Mouse (Mus musculus): ENCODE data around the gene Oser1.
"Not testable (repeated sequence)": the region's sequence is repeated elsewhere in the genome, so short reads cannot be mapped to it uniquely, and the experiment has no call there.

The Oser1 gene

DNA sequence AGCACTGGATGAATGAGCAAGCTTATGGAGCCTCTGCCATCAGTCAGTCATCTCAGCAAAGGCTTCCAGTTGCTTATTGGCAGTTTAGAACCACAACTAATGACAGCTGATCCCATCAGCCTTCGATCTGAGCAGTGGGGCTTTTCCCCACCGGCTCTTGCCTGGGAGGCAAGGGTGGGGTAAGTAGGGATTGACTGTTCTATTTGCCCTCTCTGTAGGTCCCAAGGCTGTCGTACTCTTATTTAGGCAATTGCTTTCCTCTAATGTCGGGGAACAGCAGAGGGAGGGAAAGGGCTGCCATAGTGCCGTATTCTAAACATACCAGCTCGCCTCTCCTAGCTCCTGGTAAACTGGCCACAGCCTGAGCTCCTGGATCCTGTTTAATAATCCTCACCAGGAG is at the start of gene Oser1:
Gene Oser1 (minus strand): TSS at position 101 of the 400 bp plus-strand sequence.
- no peak for DNase-seq (ENCODE audit: low spot score)

DNA sequence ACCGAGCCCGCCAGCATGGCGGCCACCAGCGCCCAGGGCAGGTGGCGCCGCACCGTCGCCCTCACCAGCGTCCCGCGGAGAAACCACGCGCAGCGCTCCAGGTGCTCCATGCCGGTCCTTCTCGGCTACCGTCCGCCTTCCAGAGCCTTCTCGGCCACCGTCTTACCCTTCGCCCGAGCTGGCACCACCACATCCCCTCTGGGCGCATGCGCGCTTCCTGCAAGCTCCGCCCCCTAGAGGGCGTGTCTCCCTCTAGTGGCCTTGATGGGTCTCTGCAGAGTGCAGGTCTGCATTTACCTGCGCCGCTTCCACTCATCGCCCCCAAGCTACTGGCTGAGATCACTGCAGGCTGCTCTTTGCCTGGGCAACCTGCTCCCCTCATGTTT is 48.0 kb upstream of the Oser1 start, which contains the start of gene Fitm2:
Gene Fitm2 (minus strand): TSS at position 164 of the 386 bp plus-strand sequence.
- DNase-seq (ENCODE audit: low spot score), result peak; percentile 96

DNA sequence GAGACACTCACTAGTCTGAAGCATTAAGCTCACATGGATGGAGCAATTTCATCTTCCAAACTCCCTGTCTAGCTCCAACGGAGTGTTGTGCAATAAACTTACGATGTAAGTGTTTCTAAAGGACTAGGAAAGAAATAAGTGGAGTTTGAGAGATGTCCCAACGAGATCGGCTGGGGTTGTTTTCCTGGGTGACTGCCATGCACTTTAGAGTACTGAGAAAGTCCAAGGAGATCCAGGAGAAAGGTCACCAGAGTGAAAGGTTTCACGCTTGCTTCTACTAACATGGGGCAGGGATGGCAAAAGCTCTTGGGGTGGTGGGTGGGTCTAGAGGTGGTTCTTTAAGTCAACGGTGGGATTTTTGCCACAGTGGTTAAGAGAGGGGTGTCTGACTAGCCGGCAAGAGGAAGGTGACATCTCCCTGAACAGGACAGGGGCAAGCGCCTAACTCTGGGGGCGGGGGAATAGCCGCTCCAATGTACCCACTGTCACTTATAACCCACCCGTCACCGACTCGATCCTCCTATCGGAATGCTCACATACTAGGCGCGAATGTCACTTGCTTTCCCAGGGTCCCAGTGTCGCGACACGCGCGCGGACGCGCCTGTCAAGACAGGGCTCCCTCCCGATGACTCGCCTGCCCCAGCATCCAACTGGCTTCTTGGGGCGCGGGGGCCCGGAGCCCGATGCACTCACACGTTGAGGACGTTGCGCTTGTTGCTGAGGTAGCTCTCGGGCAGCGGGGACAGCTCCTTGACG is 47.4 kb upstream of the Oser1 start:
- DNase-seq (ENCODE audit: low spot score), result no peak

DNA sequence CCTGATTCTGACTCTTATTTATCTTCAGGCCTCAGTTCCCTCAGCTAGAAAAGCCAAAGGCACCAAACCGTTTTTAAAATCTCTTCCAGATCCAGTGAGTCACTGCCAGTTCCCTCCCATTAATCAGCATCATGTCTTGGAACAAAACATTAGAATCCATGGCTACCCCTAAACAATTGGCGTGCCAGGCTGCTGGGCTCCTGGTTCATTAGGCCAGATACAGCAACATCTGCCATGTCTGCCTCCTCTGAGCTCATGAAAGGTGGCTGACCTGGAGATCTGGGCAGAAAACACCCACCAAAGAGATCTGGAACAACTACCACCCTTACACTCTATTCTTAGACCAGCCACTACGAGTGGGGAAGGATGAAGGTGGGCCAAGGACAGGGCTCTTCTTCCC is 46.6 kb upstream of the Oser1 start:
- no peak for DNase-seq (ENCODE audit: low spot score)

DNA sequence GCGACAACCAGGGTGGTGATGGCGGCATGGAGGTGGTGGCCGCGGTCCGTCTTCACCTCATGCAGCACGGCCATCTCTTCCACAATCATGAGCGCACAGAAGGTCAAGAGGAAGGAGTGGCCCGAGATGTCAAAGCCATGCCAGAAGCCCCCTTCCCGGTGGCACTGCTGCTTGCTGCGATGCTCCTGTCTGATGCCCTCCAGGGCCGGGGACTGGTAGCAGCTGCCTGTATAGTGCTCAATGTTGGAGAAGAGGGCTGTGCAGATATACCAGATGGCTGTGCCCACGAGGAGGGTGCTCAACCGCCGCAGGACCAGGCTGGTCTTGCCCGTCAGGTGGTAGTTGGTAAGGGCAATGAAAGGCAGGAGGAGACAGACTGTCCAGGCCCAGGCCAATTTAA is 45.2 kb upstream of the Oser1 start:
- no peak for DNase-seq (ENCODE audit: low spot score)

DNA sequence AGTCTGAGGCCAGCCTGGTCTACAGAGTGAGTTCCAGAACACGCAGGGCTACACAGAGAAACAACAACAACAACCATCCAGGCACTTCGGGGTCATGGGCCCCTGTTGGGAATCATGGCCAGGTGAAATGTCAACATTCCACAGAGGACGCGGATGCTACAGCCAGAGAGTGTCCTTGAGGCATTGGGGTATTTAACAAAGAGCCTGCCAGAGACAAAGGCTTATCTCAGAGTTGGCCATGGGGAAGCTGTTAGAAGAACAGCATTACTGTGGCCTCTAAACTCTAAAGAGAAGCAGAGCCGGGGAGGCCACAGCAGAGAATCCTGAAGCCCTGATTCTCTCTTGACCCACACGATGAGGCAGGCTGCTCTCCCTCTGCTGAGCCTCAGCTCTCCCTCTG is 44.4 kb upstream of the Oser1 start:
- DNase-seq (ENCODE audit: low spot score), result no peak

DNA sequence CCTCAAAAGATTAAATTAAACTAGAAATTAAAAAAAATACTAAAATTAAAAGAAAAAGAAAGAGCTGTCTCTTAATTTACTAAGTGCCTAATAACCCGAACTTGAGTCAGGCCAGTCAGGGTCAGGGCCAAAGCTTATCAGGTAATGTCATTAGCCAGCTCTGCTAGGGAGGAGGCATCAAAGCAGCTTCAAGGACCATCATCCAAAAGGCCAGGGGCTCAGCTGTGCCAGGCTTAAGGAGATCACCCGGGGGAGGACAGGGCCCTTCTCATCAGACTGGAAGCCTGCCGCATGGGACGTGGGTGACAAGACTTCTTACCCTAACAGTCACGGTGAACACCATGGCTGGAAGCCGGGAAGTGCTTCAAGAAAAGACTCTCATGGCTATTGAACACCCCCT is 43.1 kb upstream of the Oser1 start:
- no peak for DNase-seq (ENCODE audit: low spot score)

DNA sequence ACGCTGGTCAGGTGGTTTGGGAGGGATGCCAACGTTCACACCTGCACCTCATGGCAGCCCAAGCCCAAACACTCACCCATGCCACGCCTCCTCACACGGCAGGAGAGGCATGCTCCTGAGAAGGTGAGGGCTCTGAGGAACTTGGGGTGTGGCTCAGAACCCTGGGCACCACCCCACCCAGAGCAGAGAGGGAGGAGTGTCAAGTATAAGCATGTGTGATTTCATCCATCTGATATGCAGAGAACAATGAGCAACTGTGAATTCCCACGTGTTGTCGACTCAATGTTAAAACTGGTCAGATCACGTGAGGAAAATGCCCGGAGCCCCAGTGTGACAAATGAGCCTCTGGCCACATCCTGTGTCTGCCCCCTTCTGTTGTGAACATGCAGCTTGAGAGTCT is 42.3 kb upstream of the Oser1 start:
- no peak for DNase-seq (ENCODE audit: low spot score)

DNA sequence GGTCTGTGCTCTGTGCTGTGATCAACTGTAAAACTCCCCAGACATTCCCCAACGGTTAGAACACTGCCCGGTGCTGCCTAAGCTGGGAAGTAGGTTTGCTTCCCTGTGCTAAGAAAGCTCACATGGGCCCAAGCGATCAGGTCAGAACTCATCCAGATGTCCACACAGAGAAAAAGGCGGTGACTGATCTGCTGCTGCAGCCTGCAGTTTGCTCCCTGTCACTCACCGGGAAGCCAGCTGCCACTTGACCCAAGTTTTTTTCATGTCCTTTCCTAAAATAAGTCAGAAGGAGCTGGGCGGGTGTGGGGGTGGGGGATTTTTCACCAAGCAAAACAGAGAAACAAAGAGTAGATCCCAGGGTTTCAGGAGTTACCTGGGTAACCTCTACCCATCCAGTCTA is 40.1 kb upstream of the Oser1 start:
- no peak for DNase-seq (ENCODE audit: low spot score)

DNA sequence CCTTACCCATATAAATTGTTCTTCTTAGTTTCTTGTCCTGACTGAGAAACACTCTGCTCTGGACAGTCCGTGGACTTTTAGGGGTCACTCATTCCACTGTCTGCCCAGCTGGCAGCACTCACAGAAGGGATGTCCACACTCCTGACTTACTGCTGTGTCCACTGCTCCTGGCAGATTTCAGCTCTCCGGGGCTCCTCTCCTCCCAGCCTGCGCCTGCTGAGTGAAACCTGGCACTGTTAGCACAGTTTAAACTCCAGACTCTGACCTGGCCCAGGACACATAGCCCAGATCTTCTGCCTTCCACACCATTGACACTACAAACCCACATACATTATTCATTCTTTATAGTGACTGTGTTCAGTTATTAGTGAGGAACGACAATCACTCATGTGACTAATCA is 39.5 kb upstream of the Oser1 start:
- DNase-seq (ENCODE audit: low spot score), result no peak

DNA sequence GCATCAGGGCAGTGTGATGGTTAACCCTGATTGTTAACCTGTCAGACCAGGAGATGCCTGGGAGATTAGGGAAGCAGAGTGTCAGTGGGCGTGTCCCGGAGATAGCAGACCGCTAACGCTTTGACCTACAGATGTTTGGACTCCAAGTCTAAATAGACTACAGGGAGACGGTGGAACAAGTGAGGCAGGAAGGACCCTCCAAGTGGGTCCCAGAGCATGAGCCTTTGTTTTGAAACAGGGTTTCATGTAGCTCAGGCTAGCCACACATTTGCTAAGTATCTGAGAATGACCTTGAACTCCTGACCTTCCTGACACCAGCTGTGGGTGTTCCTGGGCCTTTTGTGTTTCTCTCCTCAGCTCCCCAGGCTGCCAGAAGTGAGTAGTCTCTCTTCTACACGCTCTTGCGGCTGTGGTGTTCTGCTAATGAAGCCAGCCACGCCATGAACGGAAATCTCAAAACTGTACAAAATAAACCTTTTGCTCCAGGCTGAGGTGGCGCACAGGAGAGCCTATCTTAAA is 38.8 kb upstream of the Oser1 start:
- no peak for DNase-seq (ENCODE audit: low spot score)

DNA sequence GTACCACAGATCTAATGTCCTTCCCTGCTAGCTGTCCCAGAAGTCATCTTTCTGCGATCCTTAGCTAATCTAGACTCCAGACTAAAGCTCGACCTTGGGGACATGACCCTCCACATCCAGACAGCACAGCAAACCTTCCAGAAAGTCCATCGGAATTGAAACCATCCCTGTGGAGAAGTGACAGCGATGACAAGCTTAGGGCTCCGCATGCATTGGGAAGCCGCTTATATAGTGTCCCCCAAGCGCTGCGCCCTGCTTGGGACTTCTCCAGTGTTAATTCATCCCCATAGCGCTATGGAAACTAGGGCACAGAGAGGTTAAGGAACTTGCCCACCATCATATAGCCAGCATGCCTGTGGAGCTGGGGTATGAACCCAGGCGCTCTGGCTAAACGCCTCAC is 38.3 kb upstream of the Oser1 start:
- DNase-seq (ENCODE audit: low spot score), result no peak

DNA sequence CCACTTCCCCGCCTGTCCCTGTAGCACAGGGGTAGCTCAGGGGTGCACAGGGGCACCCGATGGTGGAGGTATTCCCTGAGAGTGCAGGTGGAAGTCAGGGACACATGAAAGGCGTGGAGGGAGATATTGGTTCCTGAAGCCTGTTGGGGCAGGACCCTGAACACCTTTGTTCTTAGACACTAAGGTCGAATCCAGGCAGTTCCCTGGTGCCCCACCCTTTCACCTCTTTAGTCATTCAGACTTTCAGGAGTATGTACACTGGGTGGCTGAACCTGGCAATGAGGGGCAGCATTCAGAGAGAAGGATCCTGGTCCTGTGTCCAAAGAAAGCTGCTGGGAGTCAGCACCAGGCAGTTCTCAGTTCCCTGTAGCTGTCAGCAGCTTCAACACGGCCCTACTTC is 37.9 kb upstream of the Oser1 start:
- no peak for DNase-seq (ENCODE audit: low spot score)

DNA sequence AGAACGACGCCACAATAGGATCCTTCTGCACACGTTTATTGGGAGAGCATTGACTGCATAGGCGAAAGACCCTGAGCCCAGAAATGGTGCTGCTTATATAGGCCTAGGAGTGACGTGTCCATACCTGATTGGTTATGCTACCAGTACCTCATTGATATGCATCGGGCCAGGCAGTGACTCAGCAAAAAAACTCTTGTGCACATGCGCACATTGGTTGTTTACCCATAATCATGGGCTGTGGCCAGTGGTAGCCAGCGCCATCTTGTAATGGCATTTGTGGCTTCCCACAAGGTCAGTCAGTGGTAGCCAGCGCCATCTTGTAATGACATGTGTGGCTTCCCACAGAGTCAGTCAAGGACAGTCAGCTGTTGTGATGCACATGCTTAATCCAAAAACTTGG is 36.8 kb upstream of the Oser1 start:
- not testable (repeated sequence) for DNase-seq (ENCODE audit: low spot score)

DNA sequence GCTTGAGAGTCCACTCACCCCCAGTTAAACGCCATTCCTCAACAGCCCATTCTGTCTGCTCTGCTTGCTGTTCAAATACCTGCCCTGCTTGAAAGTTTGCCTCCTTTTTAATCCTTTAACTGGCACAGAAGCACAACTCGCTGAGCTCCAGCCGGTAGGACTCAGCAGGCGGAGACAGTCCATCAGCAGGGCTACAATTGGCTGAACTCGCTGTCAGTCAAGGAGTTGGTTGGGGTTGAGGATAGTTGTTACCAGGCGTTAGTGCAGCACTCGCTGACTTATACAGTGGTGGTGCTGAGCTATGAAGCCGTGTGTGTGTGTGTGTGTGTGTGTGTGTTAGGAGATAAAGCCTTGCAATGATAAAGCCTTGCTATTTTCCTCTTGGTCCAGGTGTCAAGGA is 36.1 kb upstream of the Oser1 start:
- DNase-seq (ENCODE audit: low spot score), result no peak

DNA sequence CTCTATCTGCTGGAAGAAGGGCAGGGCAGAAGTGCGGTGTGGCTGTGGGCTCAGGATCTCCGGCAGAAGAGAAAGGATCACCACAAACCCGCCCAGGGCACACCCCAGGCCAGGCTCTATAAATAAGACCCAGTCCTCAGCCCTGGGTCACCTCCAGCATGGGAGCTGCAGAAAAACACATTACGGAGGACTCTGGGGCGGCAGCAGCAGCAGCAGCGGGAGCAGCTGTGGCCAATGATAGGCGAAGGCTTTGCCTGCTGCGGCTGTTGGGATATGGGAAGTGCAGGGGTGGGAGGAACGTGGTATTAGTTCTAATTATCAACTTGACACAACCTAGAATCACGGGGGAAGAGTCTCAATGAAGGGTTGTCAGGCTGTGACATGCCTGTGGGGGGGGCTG is 34.9 kb upstream of the Oser1 start:
- no peak for DNase-seq (ENCODE audit: low spot score)

DNA sequence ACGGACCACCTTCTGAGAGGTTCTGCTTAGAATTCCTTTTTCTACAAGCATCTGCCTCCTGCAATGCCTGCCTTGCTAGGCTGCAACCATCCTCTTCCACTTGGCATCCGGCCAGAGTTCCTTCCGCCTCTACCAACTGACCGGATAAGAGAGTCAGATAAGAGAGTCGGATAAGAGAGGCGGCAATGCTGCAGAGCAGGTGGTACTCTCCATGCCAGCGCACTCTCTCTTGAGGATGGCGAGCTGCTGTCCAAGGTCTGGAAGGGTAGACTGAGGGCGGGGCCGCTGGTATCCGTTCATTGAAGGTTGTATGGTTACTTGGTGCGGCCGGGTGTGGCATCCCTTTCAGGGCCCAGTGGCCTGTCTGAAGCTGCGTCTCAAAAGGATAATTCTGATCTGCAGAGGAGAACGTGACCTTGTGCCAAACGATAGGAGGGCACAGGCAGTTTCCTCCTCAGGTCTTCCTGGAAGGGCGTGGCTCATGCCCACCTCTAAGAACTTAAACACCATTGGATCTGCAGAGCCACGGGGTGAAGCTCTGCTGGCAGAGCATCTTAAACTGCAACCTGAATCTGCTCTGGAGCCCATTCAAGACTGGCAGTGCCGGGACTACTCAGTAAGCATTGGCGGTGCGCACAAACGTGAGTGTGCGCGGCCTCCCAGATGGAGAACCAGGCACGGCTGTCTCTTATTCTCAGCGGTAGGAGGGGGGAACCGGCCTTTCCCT is 34.2 kb upstream of the Oser1 start:
- no peak for DNase-seq (ENCODE audit: low spot score)

DNA sequence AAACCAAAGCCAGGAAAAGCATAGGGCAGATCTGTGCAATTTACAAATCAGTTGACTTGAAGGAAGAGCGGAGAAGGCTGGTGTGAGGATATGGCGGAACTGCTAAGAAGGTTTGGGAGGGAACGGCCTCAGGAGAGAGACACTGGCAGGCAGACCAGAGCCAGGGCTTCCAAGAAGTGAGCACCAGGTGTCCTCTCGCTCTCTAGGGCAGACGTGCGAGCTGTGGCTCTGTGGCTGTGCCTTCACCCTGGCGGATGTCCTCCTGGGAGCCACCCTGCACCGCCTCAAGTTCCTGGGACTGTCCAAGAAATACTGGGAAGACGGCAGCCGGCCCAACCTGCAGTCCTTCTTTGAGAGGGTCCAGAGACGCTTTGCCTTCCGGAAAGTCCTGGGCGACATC is 28.9 kb upstream of the Oser1 start:
- DNase-seq (ENCODE audit: low spot score), result no peak

DNA sequence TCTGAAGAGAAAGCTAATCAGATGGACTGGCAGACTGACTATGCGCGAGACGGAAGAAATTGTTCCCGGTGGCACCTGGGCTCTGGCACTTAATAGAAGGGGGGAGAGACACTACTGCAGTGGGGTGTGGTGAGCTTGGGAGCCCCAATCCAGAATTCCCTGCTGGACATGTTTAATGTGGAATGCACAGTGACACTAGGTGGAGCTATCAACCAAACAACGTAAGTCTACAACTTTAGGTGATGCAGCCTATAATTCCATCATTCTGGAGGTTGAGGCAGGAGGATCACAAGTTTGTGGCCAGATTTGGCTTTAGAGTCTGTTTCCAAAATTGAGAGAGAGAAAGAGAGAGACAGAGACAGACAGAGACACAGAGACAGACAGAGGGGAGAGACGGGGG is 28.2 kb upstream of the Oser1 start:
- DNase-seq (ENCODE audit: low spot score), result no peak

DNA sequence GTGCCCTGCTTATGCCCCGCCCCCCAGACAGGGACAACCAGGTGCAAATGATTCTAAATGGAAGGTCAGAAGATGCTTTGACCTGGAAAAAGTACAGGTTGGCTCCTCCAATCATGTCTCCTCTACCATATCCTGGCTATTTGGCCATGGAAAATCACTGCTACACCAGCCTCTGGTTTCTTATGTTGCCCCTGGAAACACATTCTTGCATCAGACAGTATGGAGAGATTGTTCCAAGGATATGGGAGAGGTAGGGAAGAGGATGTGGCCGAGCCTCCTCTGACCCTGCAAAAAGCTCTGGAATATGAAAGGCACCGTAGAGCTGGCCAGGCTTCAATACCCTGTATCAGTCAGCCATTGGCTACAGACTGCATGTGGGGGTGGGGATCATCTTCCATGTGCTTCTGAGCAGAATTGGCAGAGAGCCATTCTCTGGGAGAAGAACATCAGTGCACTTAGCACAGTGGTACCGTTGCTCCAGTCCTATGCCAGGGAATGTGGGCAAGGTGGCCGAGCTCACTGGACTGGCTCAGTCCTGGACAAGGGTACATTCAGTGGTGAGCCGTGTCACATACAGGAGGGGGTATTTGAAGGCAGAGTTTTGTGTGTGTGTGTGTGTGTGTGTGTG is 26.3 kb upstream of the Oser1 start:
- DNase-seq (ENCODE audit: low spot score), result peak; percentile 53

DNA sequence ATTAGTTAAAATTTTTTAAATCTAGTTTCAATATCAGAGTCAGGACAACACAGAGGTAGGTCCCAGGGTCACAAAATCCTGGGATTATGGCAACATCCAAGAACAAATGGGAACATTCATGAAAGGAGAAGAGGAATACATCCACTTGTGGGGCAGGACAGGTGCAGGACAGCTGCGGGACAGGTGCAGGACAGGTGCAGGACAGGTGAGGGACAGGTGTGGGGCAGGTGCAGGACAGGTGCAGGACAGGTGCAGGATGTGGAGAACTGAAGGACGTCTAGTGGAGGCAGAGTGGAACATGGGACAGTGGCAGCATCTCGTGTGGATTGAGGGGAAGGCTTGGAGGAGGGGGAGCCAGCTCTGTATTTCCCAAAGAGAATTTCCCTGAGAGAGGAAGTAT is 24.8 kb upstream of the Oser1 start:
- no peak for DNase-seq (ENCODE audit: low spot score)

DNA sequence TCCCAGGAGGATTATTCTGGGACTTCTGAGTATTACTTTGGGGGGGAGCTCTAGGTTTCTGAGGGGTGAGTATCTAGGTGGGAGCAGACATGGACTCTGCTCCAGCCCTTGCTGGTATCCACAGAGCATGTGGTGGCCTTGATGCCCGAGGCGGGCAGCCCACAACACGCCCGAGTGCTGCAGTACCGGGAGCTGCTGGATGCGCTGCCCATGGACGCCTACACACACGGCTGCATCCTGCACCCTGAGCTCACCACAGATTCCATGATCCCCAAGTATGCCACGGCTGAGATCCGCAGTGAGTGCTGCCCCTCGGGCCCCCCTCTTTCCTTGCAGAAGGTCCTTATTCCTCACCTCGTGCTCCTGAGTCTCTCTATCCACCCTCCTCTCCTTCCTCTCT is 22.9 kb upstream of the Oser1 start:
- no peak for DNase-seq (ENCODE audit: low spot score)

DNA sequence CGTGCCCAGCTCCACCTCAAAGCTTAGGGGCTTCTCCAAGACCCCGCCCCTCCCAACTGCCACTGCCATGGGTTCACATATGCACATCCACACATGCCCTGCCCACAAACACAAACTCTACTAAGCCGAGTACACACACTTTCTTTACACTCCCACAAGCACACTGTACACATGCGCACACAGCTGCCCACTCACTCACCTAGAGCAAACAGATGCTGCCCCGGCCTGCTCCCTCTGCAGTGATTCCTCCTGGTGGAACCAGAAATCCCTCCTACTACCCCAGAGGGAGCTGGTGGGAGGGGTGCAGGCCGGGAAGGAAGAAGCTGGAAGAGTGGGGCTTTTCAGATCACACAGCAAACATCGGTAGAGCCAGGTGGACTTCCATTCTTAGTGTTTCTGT is 19.5 kb upstream of the Oser1 start:
- DNase-seq (ENCODE audit: low spot score), result no peak
